Mouse (Mus musculus): ENCODE results near the gene Gm10337. TPM values are rescaled to one million over a fixed set of nuclear protein-coding genes. Genes with fewer than 3 reads are reported as not detected.

The Gm10337 gene
- polyA plus RNA-seq, 1 experiment from 2014 or later: 4.5 TPM

DNA sequence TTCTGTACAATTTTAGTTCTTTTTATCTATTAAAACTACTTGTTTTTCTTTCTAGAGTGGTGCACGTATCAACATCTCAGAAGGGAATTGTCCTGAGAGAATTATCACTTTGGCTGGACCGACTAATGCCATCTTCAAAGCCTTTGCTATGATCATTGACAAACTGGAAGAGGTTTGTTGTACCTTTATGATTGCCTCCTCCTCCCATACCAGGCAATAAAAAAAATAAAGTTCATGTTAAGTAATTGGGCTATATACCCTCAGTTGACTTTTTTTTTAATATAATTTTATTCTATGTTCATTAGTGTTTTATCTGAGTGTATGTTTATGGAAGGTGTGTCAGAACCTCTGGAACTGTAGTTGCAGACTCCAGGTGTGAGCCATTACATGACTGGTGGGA is 29.0 kb upstream of the Gm10337 start:
- Histone ChIP-seq H3K9me3 (ENCODE audit: control insufficient read depth, low read depth, low read length) (no peaks in the 10 kb centered on the region), H3K4me3 (ENCODE audit: low read depth, low read length) (no peak overlapping the region), H3K36me3 (ENCODE audit: control insufficient read depth, insufficient read depth, low read length) (peaks cover 58% of the 10 kb centered on the region), H3K4me2 (replicated peaks; ENCODE audit: low read depth, low read length) (no peak overlapping the region), H3K9ac (replicated peaks; ENCODE audit: low read depth, low read length) (no peak overlapping the region), H3K4me1 (ENCODE audit: control insufficient read depth, insufficient read depth, low read length) (peaks cover 8% of the 10 kb centered on the region; the same call in 1 of the 2 replicates), H3K27me3 (ENCODE audit: control insufficient read depth, insufficient read depth, low read length) (no peaks in the 10 kb centered on the region), H3K27ac (ENCODE audit: low read length) (no peak overlapping the region)
- 82% methylated on average over 2 of the region's 2 CpGs for WGBS
- no peak for ATAC-seq (ENCODE audit: insufficient number of reproducible peaks, insufficient read depth, low FRiP score, low read depth)

DNA sequence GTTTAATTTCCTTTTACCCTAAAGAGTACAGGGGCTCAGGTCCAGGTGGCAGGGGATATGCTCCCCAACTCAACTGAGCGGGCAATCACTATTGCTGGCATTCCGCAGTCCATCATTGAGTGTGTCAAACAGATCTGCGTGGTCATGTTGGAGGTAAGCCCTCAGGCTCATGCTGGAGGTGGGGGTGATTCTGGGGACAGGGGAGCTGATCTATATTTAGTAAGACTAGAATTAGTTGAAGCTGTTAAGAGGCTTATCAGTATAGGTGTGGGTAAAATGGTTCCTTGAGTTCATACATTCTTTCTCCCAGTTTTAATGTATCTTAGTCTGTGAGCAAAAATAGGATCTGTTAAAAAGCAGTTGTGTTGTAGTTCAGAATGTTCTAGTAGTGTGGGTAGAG is 20.4 kb upstream of the Gm10337 start:
- Histone ChIP-seq H3K9me3 (ENCODE audit: control insufficient read depth, low read depth, low read length) (no peaks in the 10 kb centered on the region), H3K36me3 (ENCODE audit: control insufficient read depth, insufficient read depth, low read length) (peaks cover 82% of the 10 kb centered on the region), H3K4me3 (ENCODE audit: low read depth, low read length) (no peak overlapping the region), H3K4me1 (ENCODE audit: control insufficient read depth, insufficient read depth, low read length) (no peaks in the 10 kb centered on the region), H3K9ac (replicated peaks; ENCODE audit: low read depth, low read length) (no peak overlapping the region), H3K27me3 (ENCODE audit: control insufficient read depth, insufficient read depth, low read length) (no peaks in the 10 kb centered on the region), H3K27ac (ENCODE audit: low read length) (no peak overlapping the region), H3K4me2 (replicated peaks; ENCODE audit: low read depth, low read length) (no peak overlapping the region)
- 78% methylated on average over 3 of the region's 3 CpGs for whole genome bisulfite sequencing
- no peak for ATAC-seq (ENCODE audit: insufficient number of reproducible peaks, insufficient read depth, low FRiP score, low read depth)

DNA sequence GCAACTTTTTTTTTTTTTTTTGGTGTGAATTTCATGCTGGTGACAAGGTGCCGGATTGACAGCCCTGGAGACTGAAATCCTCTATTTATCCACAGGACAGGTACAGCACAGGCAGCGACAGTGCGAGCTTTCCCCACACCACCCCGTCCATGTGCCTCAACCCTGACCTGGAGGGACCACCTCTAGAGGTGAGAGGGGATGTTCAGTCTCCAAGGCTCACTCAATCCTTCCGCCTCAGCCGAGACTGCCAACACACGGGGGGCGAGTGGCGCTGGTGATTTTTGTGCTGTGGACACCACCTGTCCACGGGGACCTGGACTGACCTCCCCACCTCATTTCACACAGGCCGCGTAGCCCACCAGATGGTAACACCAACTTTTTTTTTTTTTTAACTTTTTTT is 17.7 kb upstream of the Gm10337 start:
- no peaks in the 10 kb centered on the region for H3K9me3 ChIP-seq (ENCODE audit: control insufficient read depth, low read depth, low read length)
- ATAC-seq (ENCODE audit: insufficient number of reproducible peaks, insufficient read depth, low FRiP score, low read depth): no peak
- peaks cover 86% of the 10 kb centered on the region for H3K36me3 ChIP-seq (ENCODE audit: control insufficient read depth, insufficient read depth, low read length)
- no peaks in the 10 kb centered on the region for H3K4me1 ChIP-seq (ENCODE audit: control insufficient read depth, insufficient read depth, low read length)
- no peak overlapping the region for H3K4me2 ChIP-seq (replicated peaks; ENCODE audit: low read depth, low read length)
- WGBS: 89% methylated on average over 12 of the region's 12 CpGs
- H3K9ac ChIP-seq (replicated peaks; ENCODE audit: low read depth, low read length): no peak overlapping the region
- no peaks in the 10 kb centered on the region for H3K27me3 ChIP-seq (ENCODE audit: control insufficient read depth, insufficient read depth, low read length)
- H3K27ac ChIP-seq (ENCODE audit: low read length): no peak overlapping the region
- no peak overlapping the region for H3K4me3 ChIP-seq (ENCODE audit: low read depth, low read length)

DNA sequence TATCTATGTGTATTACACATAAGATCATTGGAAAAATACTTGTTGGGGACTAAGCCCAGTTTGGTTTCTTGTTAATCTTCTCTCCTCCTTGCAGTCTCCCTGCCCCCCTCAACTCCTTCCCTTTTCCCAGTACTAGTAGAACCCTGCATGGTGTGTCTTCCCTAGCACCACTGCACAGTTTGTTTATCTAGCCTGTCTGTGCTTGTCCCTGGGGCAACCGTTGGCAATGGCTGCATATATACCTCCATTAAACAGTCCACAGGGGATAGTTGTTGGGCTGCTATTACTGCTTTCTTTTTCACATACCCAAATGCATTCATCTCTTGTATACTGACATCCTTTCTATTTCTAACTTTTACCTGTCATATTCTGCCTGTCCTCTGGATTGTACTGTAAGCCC is 15.9 kb upstream of the Gm10337 start:
- H3K4me3 ChIP-seq (ENCODE audit: low read depth, low read length): no peak overlapping the region
- H3K27ac ChIP-seq (ENCODE audit: low read length): no peak overlapping the region
- 63% methylated on average over 1 of the region's 1 CpGs for WGBS
- no peaks in the 10 kb centered on the region for H3K9me3 ChIP-seq (ENCODE audit: control insufficient read depth, low read depth, low read length)
- no peak overlapping the region for H3K9ac ChIP-seq (replicated peaks; ENCODE audit: low read depth, low read length)
- no peak for ATAC-seq (ENCODE audit: insufficient number of reproducible peaks, insufficient read depth, low FRiP score, low read depth)
- no peaks in the 10 kb centered on the region for H3K4me1 ChIP-seq (ENCODE audit: control insufficient read depth, insufficient read depth, low read length)
- no peaks in the 10 kb centered on the region for H3K27me3 ChIP-seq (ENCODE audit: control insufficient read depth, insufficient read depth, low read length)
- peaks cover 88% of the 10 kb centered on the region for H3K36me3 ChIP-seq (ENCODE audit: control insufficient read depth, insufficient read depth, low read length)
- no peak overlapping the region for H3K4me2 ChIP-seq (replicated peaks; ENCODE audit: low read depth, low read length)

DNA sequence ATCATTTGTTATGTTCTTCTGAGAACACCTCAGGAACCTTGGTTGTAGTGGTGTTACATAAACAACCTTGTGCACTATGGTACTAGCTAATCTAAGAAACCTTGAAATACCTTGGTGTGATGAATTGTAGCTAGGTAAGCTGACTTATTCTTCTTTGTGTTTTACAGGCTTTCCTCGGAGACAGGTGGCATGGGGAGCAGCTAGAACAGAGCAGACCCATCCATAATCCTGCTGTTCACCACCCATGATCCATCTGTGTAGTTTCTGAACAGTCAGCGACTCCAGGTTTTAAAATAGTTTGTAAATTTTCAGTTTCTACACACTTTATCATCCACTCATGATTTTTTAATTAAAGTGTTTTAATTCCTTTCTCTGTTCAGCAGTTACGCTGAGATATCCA is 5.2 kb upstream of the Gm10337 start:
- WGBS: 83% methylated on average over 3 of the region's 3 CpGs
- Histone ChIP-seq H3K9me3 (ENCODE audit: control insufficient read depth, low read depth, low read length) (no peaks in the 10 kb centered on the region), H3K4me1 (ENCODE audit: control insufficient read depth, insufficient read depth, low read length) (no peaks in the 10 kb centered on the region), H3K27ac (ENCODE audit: low read length) (no peak overlapping the region), H3K4me2 (replicated peaks; ENCODE audit: low read depth, low read length) (no peak overlapping the region), H3K36me3 (ENCODE audit: control insufficient read depth, insufficient read depth, low read length) (peaks cover 90% of the 10 kb centered on the region), H3K9ac (replicated peaks; ENCODE audit: low read depth, low read length) (no peak overlapping the region), H3K4me3 (ENCODE audit: low read depth, low read length) (no peak overlapping the region), H3K27me3 (ENCODE audit: control insufficient read depth, insufficient read depth, low read length) (no peaks in the 10 kb centered on the region)
- no peak for ATAC-seq (ENCODE audit: insufficient number of reproducible peaks, insufficient read depth, low FRiP score, low read depth)

DNA sequence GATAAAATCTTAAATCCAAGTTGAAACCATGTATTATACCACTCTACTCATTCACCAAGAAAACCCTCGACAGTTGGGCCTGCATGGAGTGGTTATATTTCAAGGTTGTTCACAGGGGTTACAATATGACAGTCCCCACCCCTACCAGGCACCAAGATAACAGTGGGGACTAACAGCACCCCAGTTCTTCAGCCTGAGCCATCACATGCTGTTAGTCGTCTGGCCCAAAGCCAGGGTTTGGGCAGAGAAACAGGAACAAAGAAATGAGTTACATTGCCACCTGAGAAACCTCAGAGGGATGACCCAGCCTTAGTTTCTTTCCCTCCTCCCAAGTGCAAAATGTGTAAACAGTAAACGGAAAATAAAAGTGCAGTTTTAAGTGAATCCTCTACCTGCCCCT is 4.2 kb upstream of the Gm10337 start:
- WGBS: 65% methylated on average over 3 of the region's 3 CpGs
- no peak overlapping the region for H3K27ac ChIP-seq (ENCODE audit: low read length)
- no peak overlapping the region for H3K9ac ChIP-seq (replicated peaks; ENCODE audit: low read depth, low read length)
- no peaks in the 10 kb centered on the region for H3K9me3 ChIP-seq (ENCODE audit: control insufficient read depth, low read depth, low read length)
- H3K4me3 ChIP-seq (ENCODE audit: low read depth, low read length): no peak overlapping the region
- H3K27me3 ChIP-seq (ENCODE audit: control insufficient read depth, insufficient read depth, low read length): no peaks in the 10 kb centered on the region
- no peaks in the 10 kb centered on the region for H3K4me1 ChIP-seq (ENCODE audit: control insufficient read depth, insufficient read depth, low read length)
- H3K36me3 ChIP-seq (ENCODE audit: control insufficient read depth, insufficient read depth, low read length): peaks cover 90% of the 10 kb centered on the region
- no peak overlapping the region for H3K4me2 ChIP-seq (replicated peaks; ENCODE audit: low read depth, low read length)
- no peak for ATAC-seq (ENCODE audit: insufficient number of reproducible peaks, insufficient read depth, low FRiP score, low read depth)

DNA sequence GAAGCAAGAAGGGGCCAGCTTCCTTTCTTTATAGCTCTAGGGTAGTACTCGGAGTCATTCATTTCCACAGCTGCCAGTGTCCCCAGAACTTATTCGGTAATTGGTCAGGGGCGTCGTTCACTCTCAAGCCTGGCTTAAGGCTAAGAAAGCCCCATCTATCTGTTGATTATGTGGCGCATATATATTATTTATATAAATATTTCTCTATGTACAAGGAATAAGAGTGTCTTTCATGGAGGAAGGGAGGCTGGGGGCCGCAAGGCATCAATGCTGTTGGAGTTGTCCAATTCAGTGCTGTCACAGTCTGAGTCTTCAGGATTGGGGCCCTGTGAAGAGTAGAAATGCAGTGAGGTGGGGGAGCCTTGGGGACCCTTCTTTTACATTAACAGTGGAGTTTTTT is 3.7 kb upstream of the Gm10337 start:
- Histone ChIP-seq H3K9ac (replicated peaks; ENCODE audit: low read depth, low read length) (no peak overlapping the region), H3K27ac (ENCODE audit: low read length) (no peak overlapping the region), H3K4me1 (ENCODE audit: control insufficient read depth, insufficient read depth, low read length) (no peaks in the 10 kb centered on the region), H3K36me3 (ENCODE audit: control insufficient read depth, insufficient read depth, low read length) (peaks cover 89% of the 10 kb centered on the region), H3K4me2 (replicated peaks; ENCODE audit: low read depth, low read length) (no peak overlapping the region), H3K4me3 (ENCODE audit: low read depth, low read length) (no peak overlapping the region), H3K9me3 (ENCODE audit: control insufficient read depth, low read depth, low read length) (no peaks in the 10 kb centered on the region), H3K27me3 (ENCODE audit: control insufficient read depth, insufficient read depth, low read length) (no peaks in the 10 kb centered on the region)
- WGBS: 81% methylated on average over 6 of the region's 6 CpGs
- ATAC-seq (ENCODE audit: insufficient number of reproducible peaks, insufficient read depth, low FRiP score, low read depth): no peak

DNA sequence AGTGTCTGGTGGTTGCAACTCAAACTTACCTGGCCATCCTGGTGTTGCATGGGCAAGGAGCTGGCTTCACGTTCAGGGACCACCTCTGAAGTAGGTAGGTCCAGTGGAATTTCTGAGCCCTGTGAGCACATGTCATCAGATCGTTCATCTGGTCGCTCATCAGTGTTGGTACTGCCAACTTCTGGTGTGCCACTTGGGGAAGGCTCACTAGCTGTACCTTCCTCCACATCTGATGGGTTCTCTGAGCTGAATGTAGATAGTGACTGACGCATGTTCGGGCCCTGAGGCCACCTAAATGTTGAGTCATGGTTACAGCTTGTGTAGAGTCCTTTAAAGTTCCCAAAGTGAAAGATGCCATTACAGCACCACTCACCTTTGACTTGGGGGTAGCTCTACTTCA is 3.0 kb upstream of the Gm10337 start:
- H3K4me3 ChIP-seq (ENCODE audit: low read depth, low read length): no peak overlapping the region
- no peaks in the 10 kb centered on the region for H3K9me3 ChIP-seq (ENCODE audit: control insufficient read depth, low read depth, low read length)
- no peak overlapping the region for H3K27ac ChIP-seq (ENCODE audit: low read length)
- H3K4me1 ChIP-seq (ENCODE audit: control insufficient read depth, insufficient read depth, low read length): no peaks in the 10 kb centered on the region
- H3K4me2 ChIP-seq (replicated peaks; ENCODE audit: low read depth, low read length): no peak overlapping the region
- 87% methylated on average over 5 of the region's 5 CpGs for WGBS
- H3K36me3 ChIP-seq (ENCODE audit: control insufficient read depth, insufficient read depth, low read length): peaks cover 87% of the 10 kb centered on the region
- no peak for ATAC-seq (ENCODE audit: insufficient number of reproducible peaks, insufficient read depth, low FRiP score, low read depth)
- no peaks in the 10 kb centered on the region for H3K27me3 ChIP-seq (ENCODE audit: control insufficient read depth, insufficient read depth, low read length)
- H3K9ac ChIP-seq (replicated peaks; ENCODE audit: low read depth, low read length): no peak overlapping the region

DNA sequence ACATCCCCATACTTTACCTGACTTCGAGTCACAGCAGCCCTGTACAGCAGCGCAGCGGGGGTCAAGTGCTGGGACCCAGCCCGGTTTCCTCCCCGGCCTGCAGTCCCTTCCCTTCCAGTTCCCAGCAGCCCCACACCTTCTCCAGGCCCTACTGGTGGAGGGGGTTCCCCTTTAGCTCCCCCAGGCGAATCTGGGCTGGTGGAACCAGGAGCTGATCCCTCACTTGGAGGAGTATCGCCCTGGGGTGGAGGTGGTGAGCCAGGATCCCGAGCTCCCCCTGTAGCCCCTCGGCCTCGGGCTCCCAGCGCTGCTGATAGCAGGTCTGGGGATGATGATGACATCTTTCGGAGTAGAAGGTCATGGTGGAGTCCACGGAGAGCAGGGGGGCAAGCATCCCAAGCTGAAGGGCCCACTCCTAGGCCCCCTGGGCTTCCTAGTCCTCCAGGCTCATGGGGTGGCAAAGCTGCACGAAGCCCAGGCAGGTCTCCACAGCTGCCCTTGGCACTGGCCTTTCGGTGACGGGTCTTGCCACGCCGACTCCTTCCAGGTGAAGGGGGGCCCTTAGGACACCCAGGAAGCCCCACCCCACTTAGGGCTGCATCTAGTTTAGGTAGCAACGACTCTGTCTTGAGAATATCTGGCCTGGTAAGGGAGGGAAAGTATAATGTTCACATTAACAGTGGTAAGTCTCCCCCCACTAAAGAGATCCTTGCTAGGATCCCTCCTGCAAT is 2.3 kb upstream of the Gm10337 start:
- no peaks in the 10 kb centered on the region for H3K27me3 ChIP-seq (ENCODE audit: control insufficient read depth, insufficient read depth, low read length)
- ATAC-seq (ENCODE audit: insufficient number of reproducible peaks, insufficient read depth, low FRiP score, low read depth): no peak
- 85% methylated on average over 19 of the region's 19 CpGs for WGBS
- H3K36me3 ChIP-seq (ENCODE audit: control insufficient read depth, insufficient read depth, low read length): peaks cover 84% of the 10 kb centered on the region
- no peak overlapping the region for H3K4me2 ChIP-seq (replicated peaks; ENCODE audit: low read depth, low read length)
- no peaks in the 10 kb centered on the region for H3K4me1 ChIP-seq (ENCODE audit: control insufficient read depth, insufficient read depth, low read length)
- H3K9ac ChIP-seq (replicated peaks; ENCODE audit: low read depth, low read length): no peak overlapping the region
- no peaks in the 10 kb centered on the region for H3K9me3 ChIP-seq (ENCODE audit: control insufficient read depth, low read depth, low read length)
- H3K4me3 ChIP-seq (ENCODE audit: low read depth, low read length): no peak overlapping the region
- H3K27ac ChIP-seq (ENCODE audit: low read length): no peak overlapping the region
